ENCODE assay signal across 8 mouse cellular contexts in genomic region chr7:126862147-126862784, GRCm38 (mm10). TPM values are rescaled to one million over a fixed set of nuclear protein-coding genes. Genes with fewer than 3 reads are reported as not detected.
DNase-seq lines count a peak whose midpoint lies in the region; ATAC-seq and TF ChIP-seq lines count a peak whose summit lies in the region.

Gene Ino80e (minus strand): TSS chr7:126862377.

- ATAC-seq in forebrain, embryonic 15.5 days (replicated peaks) = peak; percentile 72
- peak; percentile 61 for ATAC-seq in neutrophil, adult 5-6 weeks (ENCODE audit: extremely low read depth, insufficient number of reproducible peaks, low FRiP score, poor library complexity, severe bottlenecking)

- H3K36me3 ChIP-seq in forebrain, embryonic 15.5 days = peaks cover 38% of the 10 kb centered on the region

- no peaks in the 10 kb centered on the region for H3K27me3 ChIP-seq in forebrain, embryonic 15.5 days

- under 1% methylated on average over 41 of the region's 41 CpGs for WGBS in forebrain, embryonic 15.5 days
- under 1% methylated on average over 41 of the region's 41 CpGs for WGBS in lung, adult 2 months

- peak; percentile 95 for DNase-seq in ES-CJ7 (ENCODE audit: low read depth, low spot score)
- peak; percentile 95 for DNase-seq in cerebellum, adult 11 months
- DNase-seq in heart, postnatal 25 days (ENCODE audit: low spot score) = peak; percentile 87
- peak; percentile 92 to 96 for DNase-seq in layer of hippocampus, adult 18-20 months (ENCODE audit: low spot score in 2 of 2)
- DNase-seq in lung, adult 2 months = peak; percentile 91
- DNase-seq in thymus, adult 18-20 months = peak; percentile 84 to 88

- no peak for TF ChIP-seq CTCF in lung, adult 2 months (IDR thresholded peaks at IDR 0.05; ENCODE audit: insufficient read depth, low read length)

- H3K4me3 ChIP-seq in forebrain, embryonic 15.5 days = peak within 1 kb of the TSS; percentile 68
- peak within 1 kb of the TSS; percentile 89 for H3K4me3 ChIP-seq in lung, adult 2 months (replicated peaks; ENCODE audit: extremely low read depth, low read depth, low read length)

- peak within 1 kb of the TSS; percentile 90 for H3K27ac ChIP-seq in forebrain, embryonic 15.5 days (replicated peaks)

- intact Hi-C loops in heart, postnatal 25 days (cut with DNase I) = loop anchor here (5.0 kb wide), 1 partner anchor 35 kb away; no protein-coding TSS in a partner anchor

- H3K4me1 ChIP-seq in forebrain, embryonic 15.5 days = peaks cover 31% of the 10 kb centered on the region
- H3K4me1 ChIP-seq in lung, adult 2 months (ENCODE audit: control insufficient read depth, insufficient read depth, low read length) = peaks cover 11% of the 10 kb centered on the region

- peak within 1 kb of the TSS; percentile 84 for H3K4me2 ChIP-seq in forebrain, embryonic 15.5 days (replicated peaks)

- peak; percentile 65; the same call in 1 of the 2 replicates for TF ChIP-seq POLR2A in lung, adult 2 months (IDR thresholded peaks at IDR 0.05; ENCODE audit: borderline replicate concordance, extremely low read depth, low read depth, low read length)

- H3K9me3 ChIP-seq in forebrain, embryonic 15.5 days = no peaks in the 10 kb centered on the region

- H3K9ac ChIP-seq in forebrain, embryonic 15.5 days (replicated peaks) = peak within 1 kb of the TSS; percentile 62

RNA-seq across cellular contexts. Expression of gene Ino80e, which starts in this region (rescaled TPM):
- 86.2 and 98.8 TPM in 2 replicates for polyA plus RNA-seq in forebrain, embryonic 15.5 days (2015; fragmentation: Nextera tagmentation; extraction: Ambion mirVana)
- total RNA-seq in heart, postnatal 25 days (2021) = 10 to 100 TPM; 17.7 to 18.9 TPM
- total RNA-seq in layer of hippocampus, adult 18-20 months (2021) = 10 to 100 TPM; 48.4 to 55.6 TPM
- 66.0 and 68.9 TPM in 2 replicates for polyA plus RNA-seq in lung, adult 2 months (2012; rRNA removed)
- total RNA-seq in neutrophil, adult 5-6 weeks (2017) = 44.6 and 46.8 TPM in 2 replicates

Comparison
In these comparisons a context has a peak if more than half of its experiments do, and no peak if none do; other contexts are left out.
1. Peak in every context shown above with its lines: DNase-seq, ATAC-seq, H3K4me3 ChIP-seq and H3K27ac ChIP-seq.